Mouse (Mus musculus): ENCODE data around the gene Hoxc12. TPM values are rescaled to one million over a fixed set of nuclear protein-coding genes. Genes with fewer than 3 reads are reported as not detected.

Gene Hoxc12
- polyA plus RNA-seq, 1 experiment, result not detected

- no peaks in the 10 kb centered on the region for H3K36me3 ChIP-seq (ENCODE audit: control insufficient read depth)
- TF ChIP-seq GATA1 (IDR thresholded peaks at IDR 0.05; ENCODE audit: low read length), result no peak
- no peak for TF ChIP-seq TAL1 (IDR thresholded peaks at IDR 0.05; ENCODE audit: low read length)
- H3K9me3 ChIP-seq (ENCODE audit: control insufficient read depth, low read length), result peaks cover 9% of the 10 kb centered on the region; the same call in 1 of the 2 replicates
- no peak overlapping the region for H3K4me3 ChIP-seq (replicated peaks)
- peaks cover 100% of the 10 kb centered on the region for H3K27me3 ChIP-seq (ENCODE audit: control insufficient read depth)
- no peaks in the 10 kb centered on the region for H3K4me1 ChIP-seq (ENCODE audit: control insufficient read depth)
Measured at GRCm38 (mm10) chr15:102976631-102977422, 40.3 kb downstream of the Hoxc12 start.

DNA sequence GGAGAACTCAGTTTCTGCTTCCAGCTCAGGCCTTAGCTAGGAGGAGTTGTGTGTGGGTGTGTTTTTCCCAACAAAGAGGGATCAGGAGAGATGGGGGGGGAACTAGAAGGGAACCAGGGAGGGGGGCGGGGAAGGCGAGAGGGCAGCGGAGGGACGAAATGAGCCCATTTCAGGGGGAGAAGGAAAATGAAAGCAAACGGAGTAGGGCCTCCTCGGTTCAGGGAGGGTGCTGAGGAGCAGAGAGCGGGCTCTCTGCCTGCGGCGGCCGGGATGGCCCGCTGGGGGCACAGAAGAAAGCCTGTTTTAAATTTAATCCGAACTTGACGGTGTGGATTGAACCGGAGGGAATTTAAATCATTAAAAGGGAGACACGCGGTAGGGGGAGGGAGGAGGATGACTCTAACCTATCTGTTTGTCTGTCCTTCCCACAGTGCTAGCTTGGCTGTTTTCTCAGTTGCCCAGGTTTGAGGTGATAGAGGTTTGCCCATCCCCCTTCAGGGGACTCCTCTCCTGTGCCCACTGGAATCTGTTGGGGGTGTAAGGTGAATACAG is 40.9 kb downstream of the Hoxc12 start:
- TF ChIP-seq GATA1 (IDR thresholded peaks at IDR 0.05; ENCODE audit: low read length) (no peak), TAL1 (IDR thresholded peaks at IDR 0.05; ENCODE audit: low read length) (no peak)
- Histone ChIP-seq H3K36me3 (ENCODE audit: control insufficient read depth) (no peaks in the 10 kb centered on the region), H3K27me3 (ENCODE audit: control insufficient read depth) (peaks cover 100% of the 10 kb centered on the region), H3K9me3 (ENCODE audit: control insufficient read depth, low read length) (peaks cover 11% of the 10 kb centered on the region; the same call in 1 of the 2 replicates), H3K4me3 (replicated peaks) (no peak overlapping the region), H3K4me1 (ENCODE audit: control insufficient read depth) (no peaks in the 10 kb centered on the region)

- H3K27me3 ChIP-seq (ENCODE audit: control insufficient read depth), result peaks cover 100% of the 10 kb centered on the region
- H3K4me3 ChIP-seq (replicated peaks), result no peak overlapping the region
- no peaks in the 10 kb centered on the region for H3K36me3 ChIP-seq (ENCODE audit: control insufficient read depth)
- H3K9me3 ChIP-seq (ENCODE audit: control insufficient read depth, low read length), result peaks cover 11% of the 10 kb centered on the region; the same call in 1 of the 2 replicates
- no peaks in the 10 kb centered on the region for H3K4me1 ChIP-seq (ENCODE audit: control insufficient read depth)
- TF ChIP-seq GATA1 (IDR thresholded peaks at IDR 0.05; ENCODE audit: low read length) (no peak), TAL1 (IDR thresholded peaks at IDR 0.05; ENCODE audit: low read length) (no peak)
Measured at GRCm38 (mm10) chr15:102978615-102979515, 42.3 kb downstream of the Hoxc12 start.

DNA sequence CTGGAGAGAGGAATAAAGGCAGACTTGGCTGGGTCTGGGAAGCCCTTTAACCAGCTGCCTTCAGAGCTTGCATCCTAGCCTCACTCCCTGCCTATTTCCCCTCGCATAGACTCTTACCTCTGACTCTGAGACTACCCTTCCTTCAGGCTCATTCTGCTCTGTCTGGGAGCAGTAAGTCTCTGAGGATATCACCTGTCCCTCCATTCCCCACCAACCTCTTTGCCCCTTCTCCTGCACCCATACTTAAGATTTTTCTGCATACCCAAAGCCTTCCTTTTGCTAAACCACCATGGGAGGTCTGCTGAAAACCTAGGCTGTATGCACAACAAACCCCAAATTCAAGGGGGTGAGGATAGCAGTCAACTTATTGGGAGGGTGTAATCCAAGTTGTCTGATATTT is 43.4 kb downstream of the Hoxc12 start:
- peaks cover 100% of the 10 kb centered on the region for H3K27me3 ChIP-seq (ENCODE audit: control insufficient read depth)
- TF ChIP-seq TAL1 (IDR thresholded peaks at IDR 0.05; ENCODE audit: low read length) (no peak), GATA1 (IDR thresholded peaks at IDR 0.05; ENCODE audit: low read length) (no peak)
- H3K4me3 ChIP-seq (replicated peaks), result no peak overlapping the region
- no peaks in the 10 kb centered on the region for H3K36me3 ChIP-seq (ENCODE audit: control insufficient read depth)
- H3K4me1 ChIP-seq (ENCODE audit: control insufficient read depth), result no peaks in the 10 kb centered on the region
- H3K9me3 ChIP-seq (ENCODE audit: control insufficient read depth, low read length), result peaks cover 11% of the 10 kb centered on the region; the same call in 1 of the 2 replicates

- H3K9me3 ChIP-seq (ENCODE audit: control insufficient read depth, low read length), result peaks cover 11% of the 10 kb centered on the region; the same call in 1 of the 2 replicates
- H3K27me3 ChIP-seq (ENCODE audit: control insufficient read depth), result peaks cover 100% of the 10 kb centered on the region
- H3K36me3 ChIP-seq (ENCODE audit: control insufficient read depth), result no peaks in the 10 kb centered on the region
- no peaks in the 10 kb centered on the region for H3K4me1 ChIP-seq (ENCODE audit: control insufficient read depth)
- H3K4me3 ChIP-seq (replicated peaks), result no peak overlapping the region
- TF ChIP-seq TAL1 (IDR thresholded peaks at IDR 0.05; ENCODE audit: low read length), result no peak
- TF ChIP-seq GATA1 (IDR thresholded peaks at IDR 0.05; ENCODE audit: low read length), result no peak
Measured at GRCm38 (mm10) chr15:102980352-102980751, 43.8 kb downstream of the Hoxc12 start.

GRCm38 (mm10) chr15:102980912-102981311 is 44.4 kb downstream of the Hoxc12 start:
- H3K9me3 ChIP-seq (ENCODE audit: control insufficient read depth, low read length), result peaks cover 7% of the 10 kb centered on the region; the same call in 1 of the 2 replicates
- no peaks in the 10 kb centered on the region for H3K4me1 ChIP-seq (ENCODE audit: control insufficient read depth)
- TF ChIP-seq GATA1 (IDR thresholded peaks at IDR 0.05; ENCODE audit: low read length), result no peak
- no peak for TF ChIP-seq TAL1 (IDR thresholded peaks at IDR 0.05; ENCODE audit: low read length)
- no peaks in the 10 kb centered on the region for H3K36me3 ChIP-seq (ENCODE audit: control insufficient read depth)
- no peak overlapping the region for H3K4me3 ChIP-seq (replicated peaks)
- peaks cover 100% of the 10 kb centered on the region for H3K27me3 ChIP-seq (ENCODE audit: control insufficient read depth)

- H3K36me3 ChIP-seq (ENCODE audit: control insufficient read depth), result no peaks in the 10 kb centered on the region
- TF ChIP-seq TAL1 (IDR thresholded peaks at IDR 0.05; ENCODE audit: low read length) (no peak), GATA1 (IDR thresholded peaks at IDR 0.05; ENCODE audit: low read length) (no peak)
- peaks cover 100% of the 10 kb centered on the region for H3K27me3 ChIP-seq (ENCODE audit: control insufficient read depth)
- peaks cover 7% of the 10 kb centered on the region; the same call in 1 of the 2 replicates for H3K9me3 ChIP-seq (ENCODE audit: control insufficient read depth, low read length)
- no peak overlapping the region for H3K4me3 ChIP-seq (replicated peaks)
- H3K4me1 ChIP-seq (ENCODE audit: control insufficient read depth), result no peaks in the 10 kb centered on the region
Measured at GRCm38 (mm10) chr15:102981379-102982288, 45.1 kb downstream of the Hoxc12 start.

DNA sequence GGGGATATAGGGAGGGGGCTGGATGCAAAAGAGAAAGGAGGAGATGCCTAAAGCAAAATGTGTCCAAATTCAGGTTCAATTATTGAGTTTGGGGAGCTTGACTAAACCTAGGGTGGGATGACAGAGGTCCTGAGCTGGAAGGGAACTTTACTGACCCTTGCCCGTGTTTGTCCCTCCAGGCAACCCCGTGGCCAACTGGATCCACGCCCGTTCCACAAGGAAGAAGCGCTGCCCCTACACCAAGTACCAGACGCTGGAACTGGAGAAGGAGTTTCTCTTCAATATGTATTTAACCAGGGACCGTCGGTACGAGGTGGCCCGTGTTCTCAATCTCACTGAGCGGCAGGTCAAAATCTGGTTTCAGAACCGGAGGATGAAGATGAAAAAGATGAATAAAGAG is 47.2 kb downstream of the Hoxc12 start:
- TF ChIP-seq GATA1 (IDR thresholded peaks at IDR 0.05; ENCODE audit: low read length) (no peak), TAL1 (IDR thresholded peaks at IDR 0.05; ENCODE audit: low read length) (no peak)
- H3K4me1 ChIP-seq (ENCODE audit: control insufficient read depth), result no peaks in the 10 kb centered on the region
- H3K27me3 ChIP-seq (ENCODE audit: control insufficient read depth), result peaks cover 100% of the 10 kb centered on the region

More for the DNA sequence above, 47.2 kb downstream of the Hoxc12 start:
- Histone ChIP-seq H3K4me3 (replicated peaks) (no peak overlapping the region), H3K9me3 (ENCODE audit: control insufficient read depth, low read length) (peaks cover 7% of the 10 kb centered on the region; the same call in 1 of the 2 replicates), H3K36me3 (ENCODE audit: control insufficient read depth) (no peaks in the 10 kb centered on the region)

All from erythroblast, embryonic 14.5 days (primary cell).